Mouse (Mus musculus) thymus, postnatal 14 days (tissue): Measurements from ENCODE around the gene Esp8.
"Not testable (repeated sequence)": the region's sequence is repeated elsewhere in the genome, so short reads cannot be mapped to it uniquely, and the experiment has no call there.

Experiments
- DNase-seq: peaks from one replicate; pipeline ENCODE4 v3.0.0; 2021

The Esp8 gene

GRCm38 (mm10) chr17:40519818-40520217 lies at the start of gene Esp8:
Gene Esp8, plus strand, starts transcription at chr17:40520022.
- no peak for DNase-seq

GRCm38 (mm10) chr17:40483566-40483965 lies 36.3 kb upstream of the Esp8 start:
- DNase-seq: not testable (repeated sequence)

GRCm38 (mm10) chr17:40495468-40496185 lies 24.2 kb upstream of the Esp8 start:
- DNase-seq: not testable (repeated sequence)

GRCm38 (mm10) chr17:40529813-40530212 lies 10.0 kb downstream of the Esp8 start:
- DNase-seq: no peak

- DNase-seq: no peak
Measured at GRCm38 (mm10) chr17:40531147-40531546, 11.3 kb downstream of the Esp8 start.

- DNase-seq: not testable (repeated sequence)
Measured at GRCm38 (mm10) chr17:40547005-40547404, 27.2 kb downstream of the Esp8 start.

- DNase-seq: no peak
Measured at GRCm38 (mm10) chr17:40553470-40553869, 33.6 kb downstream of the Esp8 start.

GRCm38 (mm10) chr17:40561207-40561606 lies 41.4 kb downstream of the Esp8 start, which contains the start of gene Esp6:
Gene Esp6, plus strand, starts transcription at chr17:40561507.
- DNase-seq: no peak
